Mouse (Mus musculus) embryonic stem cell, embryonic (primary cell): Measurements from ENCODE around the gene Ttbk2.

Experiments
- CTCF ChIA-PET, 4 experiments: fragments of 300-600 bp in 2 of 4; fragments of 350-600 bp in 2 of 4; sonication (Branson Sonifier 250); formaldehyde crosslinking; loops; one replicate each; lab custom pipeline; 2022; ENCODE audit warnings: inconsistent platforms in 2 of 4; lab: Charles Lee
- POLR2A ChIA-PET, 4 experiments: fragments of 300-600 bp in 2 of 4; fragments of 350-600 bp in 2 of 4; sonication (Branson Sonifier 250); formaldehyde crosslinking; loops; one replicate each; lab custom pipeline; 2022; ENCODE audit warnings: antibody characterized with exemption in 4 of 4, inconsistent platforms in 1 of 4; lab: Charles Lee

The Ttbk2 gene

GRCm38 (mm10) chr2:120835167-120835566, 15.2 kb downstream of the Ttbk2 start:
- POLR2A ChIA-PET = interaction anchor here in 1 of 4 experiments (1.0 kb wide), 1 partner anchor 15 kb away, joined by 4 read pairs; the partner anchor contains the start of genes Cdan1 and Ttbk2
- CTCF ChIA-PET = no interaction called here

GRCm38 (mm10) chr2:120826936-120827638, 23.3 kb downstream of the Ttbk2 start:
- CTCF ChIA-PET = no interaction called here
- POLR2A ChIA-PET = no interaction called here

GRCm38 (mm10) chr2:120770265-120770935, 80.0 kb downstream of the Ttbk2 start:
- ChIA-PET CTCF (no interaction called here), POLR2A (interaction anchor here in 1 of 4 experiments (1.5 kb wide), 1 partner anchor 34 kb away, joined by 3 read pairs; no protein-coding TSS in a partner anchor)

GRCm38 (mm10) chr2:120761922-120762321, 88.5 kb downstream of the Ttbk2 start:
- ChIA-PET CTCF (no interaction called here), POLR2A (interaction anchor here in 1 of 4 experiments (0.6 kb wide), 1 partner anchor 11 kb away, joined by 3 read pairs; no protein-coding TSS in a partner anchor)

GRCm38 (mm10) chr2:120748041-120748440, 102.4 kb downstream of the Ttbk2 start:
- POLR2A ChIA-PET = interaction anchor here in 3 of 4 experiments (0.6 to 1.4 kb wide), 6 partner anchors 9 to 36 kb away, joined by 3 to 5 read pairs (median 3); no protein-coding TSS in a partner anchor

GRCm38 (mm10) chr2:120745496-120745895, 104.9 kb downstream of the Ttbk2 start:
- POLR2A ChIA-PET = interaction anchor here in 1 of 4 experiments (0.7 to 1.6 kb wide), 4 partner anchors 10 to 22 kb away, joined by 4 to 7 read pairs (median 6); no protein-coding TSS in a partner anchor
- CTCF ChIA-PET = no interaction called here

More at GRCm38 (mm10) chr2:120748041-120748440, 102.4 kb downstream of the Ttbk2 start:
- CTCF ChIA-PET = interaction anchor here in 1 of 4 experiments (1.0 kb wide), 1 partner anchor 11 kb away, joined by 3 read pairs; no protein-coding TSS in a partner anchor

GRCm38 (mm10) chr2:120731877-120732530, 118.4 kb downstream of the Ttbk2 start:
- CTCF ChIA-PET = interaction anchor here in 2 of 4 experiments (0.5 to 1.3 kb wide), 3 partner anchors 13 to 1790 kb away, joined by 3 to 7 read pairs (median 3); no protein-coding TSS in a partner anchor
- POLR2A ChIA-PET = interaction anchor here (0.5 to 7.0 kb wide), 18 partner anchors 9 to 432 kb away, joined by 3 to 40 read pairs (median 4); partner anchors contain the start of genes Vps39 (in 2 of the 4), Adal (in 1 of the 4), Cdan1 (in 1 of the 4) and Lcmt2 (in 1 of the 4)

- POLR2A ChIA-PET = interaction anchor here in 3 of 4 experiments (0.5 to 7.0 kb wide), 21 partner anchors 9 to 431 kb away, joined by 3 to 40 read pairs (median 3); partner anchors contain the start of genes Haus2 (in 2 of the 3), Lrrc57 (in 2 of the 3), Vps39 (in 2 of the 3) and Adal (in 1 of the 3)
- CTCF ChIA-PET = interaction anchor here in 2 of 4 experiments (0.5 to 1.3 kb wide), 3 partner anchors 12 to 1790 kb away, joined by 3 to 7 read pairs (median 3); no protein-coding TSS in a partner anchor
These were observed 119.1 kb downstream of the Ttbk2 start for GRCm38 (mm10) chr2:120731167-120731862.

GRCm38 (mm10) chr2:120730639-120731166, 119.7 kb downstream of the Ttbk2 start:
- CTCF ChIA-PET = interaction anchor here in 2 of 4 experiments (1.3 kb wide), 2 partner anchors 12 to 38 kb away, joined by 3 to 4 read pairs; no protein-coding TSS in a partner anchor
- POLR2A ChIA-PET = interaction anchor here in 2 of 4 experiments (0.8 to 7.0 kb wide), 13 partner anchors 8 to 431 kb away, joined by 3 to 40 read pairs (median 5); partner anchors contain the start of genes Haus2 (in 2 of the 2), Lrrc57 (in 2 of the 2), Adal (in 1 of the 2) and Lcmt2 (in 1 of the 2)

GRCm38 (mm10) chr2:120729775-120730585, 120.4 kb downstream of the Ttbk2 start:
- CTCF ChIA-PET = interaction anchor here in 2 of 4 experiments (1.0 to 1.3 kb wide), 2 partner anchors 37 to 251 kb away, joined by 3 to 4 read pairs; no protein-coding TSS in a partner anchor
- POLR2A ChIA-PET = interaction anchor here in 2 of 4 experiments (1.0 to 7.0 kb wide), 7 partner anchors 9 to 121 kb away, joined by 3 to 40 read pairs (median 6); partner anchors contain the start of genes Haus2 (in 1 of the 2) and Lrrc57 (in 1 of the 2)

- ChIA-PET POLR2A (interaction anchor here in 1 of 4 experiments (0.8 to 1.3 kb wide), 2 partner anchors 14 to 21 kb away, joined by 5 read pairs; no protein-coding TSS in a partner anchor), CTCF (no interaction called here)
These were observed 126.2 kb downstream of the Ttbk2 start for GRCm38 (mm10) chr2:120724176-120724575.

- CTCF ChIA-PET = interaction anchor here in 1 of 4 experiments (0.5 kb wide), 1 partner anchor 721 kb away, joined by 3 read pairs; no protein-coding TSS in a partner anchor
- POLR2A ChIA-PET = interaction anchor here in 1 of 4 experiments (0.6 to 1.0 kb wide), 3 partner anchors 22 to 671 kb away, joined by 3 to 5 read pairs (median 3); no protein-coding TSS in a partner anchor
These were observed 126.8 kb downstream of the Ttbk2 start for GRCm38 (mm10) chr2:120723621-120724020.

GRCm38 (mm10) chr2:120722491-120722890, 127.9 kb downstream of the Ttbk2 start:
- ChIA-PET POLR2A (interaction anchor here in 1 of 4 experiments (1.3 kb wide), 1 partner anchor 9 kb away, joined by 3 read pairs; no protein-coding TSS in a partner anchor), CTCF (no interaction called here)

- ChIA-PET CTCF (no interaction called here), POLR2A (interaction anchor here in 1 of 4 experiments (1.3 kb wide), 1 partner anchor 9 kb away, joined by 3 read pairs; no protein-coding TSS in a partner anchor)
These were observed 128.5 kb downstream of the Ttbk2 start for GRCm38 (mm10) chr2:120721911-120722310.

GRCm38 (mm10) chr2:120720821-120721220, 129.6 kb downstream of the Ttbk2 start:
- ChIA-PET POLR2A (interaction anchor here in 2 of 4 experiments (0.6 to 3.6 kb wide), 4 partner anchors 8 to 162 kb away, joined by 3 to 17 read pairs (median 4); no protein-coding TSS in a partner anchor), CTCF (interaction anchor here in 1 of 4 experiments (0.6 kb wide), 1 partner anchor 158 kb away, joined by 4 read pairs; no protein-coding TSS in a partner anchor)
